Mouse (Mus musculus): ENCODE results near the gene Fkbp15.

The Fkbp15 gene

GRCm38 (mm10) chr4:62360088-62360804 is at the start of gene Fkbp15, which contains the start of gene Slc31a1:
Gene Fkbp15, minus strand, starts transcription at chr4:62360548.
Gene Slc31a1, plus strand, starts transcription at chr4:62360727.
- peak; percentile 86 for DNase-seq (ENCODE audit: low spot score)

GRCm38 (mm10) chr4:62409615-62410014 is 49.3 kb upstream of the Fkbp15 start:
- DNase-seq (ENCODE audit: low spot score): no peak

GRCm38 (mm10) chr4:62408601-62409282 is 48.4 kb upstream of the Fkbp15 start, which contains the start of the genes Cdc26 and Prpf4:
Gene Cdc26, minus strand, starts transcription at chr4:62408642.
Gene Prpf4, plus strand, starts transcription at chr4:62408797.
- DNase-seq (ENCODE audit: low spot score): peak; percentile 92

GRCm38 (mm10) chr4:62407730-62408582 is 47.6 kb upstream of the Fkbp15 start:
- DNase-seq (ENCODE audit: low spot score): peak; percentile 33

GRCm38 (mm10) chr4:62406133-62406532 is 45.8 kb upstream of the Fkbp15 start:
- DNase-seq (ENCODE audit: low spot score): no peak

GRCm38 (mm10) chr4:62398956-62399355 is 38.6 kb upstream of the Fkbp15 start:
- DNase-seq (ENCODE audit: low spot score): no peak

- no peak for DNase-seq (ENCODE audit: low spot score)
Observed at GRCm38 (mm10) chr4:62397616-62398365, 37.4 kb upstream of the Fkbp15 start.

GRCm38 (mm10) chr4:62395806-62396205 is 35.5 kb upstream of the Fkbp15 start:
- DNase-seq (ENCODE audit: low spot score): no peak

GRCm38 (mm10) chr4:62393459-62393858 is 33.1 kb upstream of the Fkbp15 start:
- DNase-seq (ENCODE audit: low spot score): no peak

- DNase-seq (ENCODE audit: low spot score): no peak
Observed at GRCm38 (mm10) chr4:62391892-62392291, 31.5 kb upstream of the Fkbp15 start.

- DNase-seq (ENCODE audit: low spot score): no peak
Observed at GRCm38 (mm10) chr4:62389592-62390512, 29.5 kb upstream of the Fkbp15 start.

GRCm38 (mm10) chr4:62385439-62385838 is 25.1 kb upstream of the Fkbp15 start:
- DNase-seq (ENCODE audit: low spot score): no peak

GRCm38 (mm10) chr4:62384159-62384558 is 23.8 kb upstream of the Fkbp15 start:
- DNase-seq (ENCODE audit: low spot score): no peak

GRCm38 (mm10) chr4:62383752-62384151 is 23.4 kb upstream of the Fkbp15 start:
- DNase-seq (ENCODE audit: low spot score): no peak

GRCm38 (mm10) chr4:62383207-62383606 is 22.9 kb upstream of the Fkbp15 start:
- no peak for DNase-seq (ENCODE audit: low spot score)

- no peak for DNase-seq (ENCODE audit: low spot score)
Observed at GRCm38 (mm10) chr4:62379724-62380381, 19.5 kb upstream of the Fkbp15 start.

- no peak for DNase-seq (ENCODE audit: low spot score)
Observed at GRCm38 (mm10) chr4:62376123-62376522, 15.8 kb upstream of the Fkbp15 start.

- DNase-seq (ENCODE audit: low spot score): no peak
Observed at GRCm38 (mm10) chr4:62374342-62374741, 14.0 kb upstream of the Fkbp15 start.

- DNase-seq (ENCODE audit: low spot score): no peak
Observed at GRCm38 (mm10) chr4:62373668-62374067, 13.3 kb upstream of the Fkbp15 start.

All from ovary, postnatal 14 days (tissue).